Mouse (Mus musculus): ENCODE data around the gene Zfp365.

The Zfp365 gene

GRCm38 (mm10) chr10:67846016-67846650 lies 66.3 kb downstream of the Zfp365 start:
- DNase-seq (ENCODE audit: low read depth, low spot score): no peak

GRCm38 (mm10) chr10:67841596-67841995 lies 70.9 kb downstream of the Zfp365 start:
- DNase-seq (ENCODE audit: low read depth, low spot score): no peak

GRCm38 (mm10) chr10:67840735-67841134 lies 71.7 kb downstream of the Zfp365 start:
- no peak for DNase-seq (ENCODE audit: low read depth, low spot score)

GRCm38 (mm10) chr10:67839156-67839555 lies 73.3 kb downstream of the Zfp365 start:
- no peak for DNase-seq (ENCODE audit: low read depth, low spot score)

GRCm38 (mm10) chr10:67836426-67836825 lies 76.0 kb downstream of the Zfp365 start:
- no peak for DNase-seq (ENCODE audit: low read depth, low spot score)

All from embryo, embryonic 11.5 days (tissue).